Mouse (Mus musculus): ENCODE measurements around the gene Nr1h3.

Nr1h3 gene

DNA sequence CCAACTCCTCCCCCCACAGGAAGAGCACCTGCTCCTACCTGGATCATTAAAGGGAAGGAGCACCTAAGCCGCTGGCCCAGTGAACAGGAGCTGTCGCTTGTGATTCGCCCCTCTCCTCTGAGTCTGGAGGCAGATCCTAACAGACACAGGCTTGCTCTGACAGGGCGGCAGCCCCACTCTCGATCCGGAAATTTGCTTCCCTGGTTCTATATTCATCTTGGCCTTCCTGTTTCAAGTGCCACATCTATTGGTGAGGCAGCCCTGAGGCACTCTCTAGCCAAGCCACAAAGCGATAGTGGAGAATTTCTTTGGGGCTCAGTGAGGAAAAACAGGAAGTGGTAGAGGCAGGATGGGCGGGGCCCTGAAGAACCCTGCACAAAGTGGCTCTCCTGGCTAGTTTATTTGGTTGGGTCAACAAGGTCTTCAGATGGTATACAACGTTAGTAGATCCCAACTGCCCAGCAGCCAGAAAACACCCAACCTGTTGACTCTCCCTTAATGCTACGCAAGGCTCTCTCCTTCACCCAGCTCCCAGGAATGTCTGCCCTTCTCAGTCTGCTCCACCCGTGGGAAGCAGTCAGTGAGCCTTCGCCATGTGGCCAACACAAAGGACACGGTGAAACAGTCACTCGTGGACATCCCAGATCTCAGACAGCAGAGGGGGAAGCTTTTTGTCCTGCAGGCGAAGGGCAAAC is 18.8 kb downstream of the Nr1h3 start, which contains the start of gene Madd:
Gene Madd (minus strand): TSS at position 127 of the 695 bp plus-strand sequence.
- DNase-seq = peak; percentile 31

DNA sequence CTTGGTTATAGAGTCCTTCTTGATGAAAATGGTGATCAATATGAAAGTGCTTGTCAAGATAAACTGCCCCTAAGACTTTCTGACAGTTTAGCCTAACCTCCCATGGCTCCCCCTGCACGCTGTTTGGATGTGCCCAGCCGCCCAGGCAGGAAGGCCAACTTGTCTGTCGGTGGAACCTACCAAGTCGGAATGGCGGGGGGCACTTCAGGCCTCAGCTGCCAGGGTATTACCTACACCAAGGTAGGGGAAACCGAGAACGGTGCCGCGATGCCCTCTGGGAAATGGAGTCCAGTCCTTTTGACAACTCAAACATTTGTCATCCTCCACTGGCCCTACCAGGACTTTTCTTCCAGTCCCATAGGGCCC is 19.5 kb downstream of the Nr1h3 start:
- DNase-seq = peak; percentile 95

DNA sequence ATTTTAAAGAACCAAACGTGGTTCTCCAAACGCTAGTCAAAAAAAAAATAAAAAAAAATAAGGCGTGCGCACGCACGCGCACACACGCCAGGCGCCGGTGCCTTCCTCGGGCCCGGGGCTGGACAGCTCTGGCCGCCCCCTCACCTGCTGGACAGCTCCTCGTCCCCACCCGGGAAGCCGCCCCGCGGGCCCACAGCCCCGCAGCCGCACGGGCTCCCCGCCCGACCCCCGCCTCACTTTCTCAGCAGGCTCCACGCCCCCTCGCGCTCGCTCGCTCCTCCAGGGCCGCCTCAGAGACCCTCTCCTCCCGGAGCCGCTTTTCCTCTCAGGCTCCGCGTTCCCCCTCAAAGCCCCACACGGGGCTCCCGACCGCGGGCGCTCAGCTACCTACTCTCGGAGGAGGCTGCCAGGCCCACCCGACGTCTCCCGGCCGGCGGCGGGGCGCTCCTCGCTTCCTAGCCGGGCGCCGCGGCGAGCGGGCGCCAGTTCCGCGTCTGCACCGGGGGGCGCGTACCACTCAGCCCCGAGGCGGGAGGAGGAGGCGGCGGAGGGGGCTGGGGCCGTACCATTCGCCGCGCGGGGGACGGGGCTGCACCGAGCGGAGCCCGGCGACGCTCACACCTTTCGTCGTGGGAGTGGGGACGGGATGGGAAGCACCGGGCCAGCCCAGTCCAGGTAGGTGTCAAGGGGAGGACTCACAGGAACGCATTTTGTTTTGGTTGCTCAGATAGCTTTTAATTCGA is 20.1 kb downstream of the Nr1h3 start:
- no peak for DNase-seq

DNA sequence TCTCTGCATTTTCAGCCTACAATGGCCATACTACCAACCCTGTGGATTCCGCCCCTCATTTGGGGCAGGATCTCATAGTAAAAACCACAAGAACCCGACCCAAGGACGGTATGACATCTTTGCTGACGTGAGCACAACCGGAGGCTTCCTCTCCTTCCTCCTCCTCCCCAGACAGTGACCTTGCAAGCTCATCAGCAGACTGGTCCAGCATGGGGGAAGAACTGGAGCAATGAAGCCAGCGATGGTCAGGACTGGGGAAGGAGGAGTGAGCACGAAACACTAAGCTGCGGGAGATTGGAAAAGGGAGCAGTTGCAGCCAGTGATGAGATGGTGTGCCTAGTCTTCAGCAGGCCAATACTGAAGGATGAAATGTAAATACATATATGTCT is 20.6 kb downstream of the Nr1h3 start:
- no peak for DNase-seq

DNA sequence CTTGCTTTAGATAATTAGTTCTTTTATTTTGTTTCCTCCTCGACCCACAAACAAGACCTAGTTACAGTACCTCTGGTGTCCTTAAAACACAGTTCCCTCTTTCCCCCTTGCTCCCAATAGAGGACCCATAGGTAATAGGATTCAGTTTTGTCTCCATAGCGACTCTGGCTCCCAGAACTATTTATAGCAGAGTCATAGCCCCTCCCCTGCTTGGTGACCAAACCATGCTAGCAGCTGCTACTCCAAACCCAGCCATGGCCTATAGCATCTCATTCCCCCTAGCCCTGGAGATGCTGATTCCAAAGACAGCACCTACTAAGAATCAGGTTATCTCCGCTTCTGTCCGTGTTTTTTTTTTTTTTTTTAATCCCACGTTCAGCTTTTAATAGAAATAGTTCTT is 21.9 kb downstream of the Nr1h3 start:
- no peak for DNase-seq

DNA sequence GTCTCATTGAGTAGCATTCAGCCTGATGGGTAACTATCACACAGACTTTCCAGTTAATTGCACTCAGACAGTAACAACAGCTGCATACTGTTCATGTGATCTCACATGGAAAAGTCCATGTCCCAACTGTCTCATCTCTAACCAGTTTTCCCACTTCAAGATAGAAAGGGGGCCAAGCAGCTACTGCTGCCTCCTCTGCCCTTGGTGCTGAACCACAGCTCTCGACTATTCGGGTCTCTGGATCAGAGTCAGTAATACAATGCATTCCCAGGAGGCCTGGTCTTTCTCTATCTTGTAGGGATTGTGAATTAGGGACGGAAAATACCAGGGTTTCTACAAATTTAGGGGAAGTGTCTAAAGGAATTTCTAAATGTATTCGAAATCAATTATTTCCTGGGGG is 22.8 kb downstream of the Nr1h3 start:
- no peak for DNase-seq

DNA sequence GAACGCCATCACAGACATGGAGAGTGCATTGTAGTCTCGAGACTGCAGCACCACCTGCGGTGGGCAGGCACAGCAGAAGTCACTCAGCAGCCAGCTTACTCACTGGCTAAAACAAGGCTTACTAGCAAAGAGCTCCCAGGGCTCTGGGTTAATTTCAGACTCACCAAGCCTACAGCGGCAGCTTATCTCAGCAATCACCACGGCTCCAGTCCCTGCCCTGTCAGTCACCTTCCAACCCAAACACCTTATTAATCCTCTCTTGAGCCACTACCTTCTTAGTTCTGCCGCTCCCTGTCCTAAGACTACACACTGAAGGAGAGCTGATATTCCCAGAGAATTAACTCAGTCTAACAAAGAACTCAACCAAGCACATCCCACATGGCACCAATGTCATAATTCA is 26.4 kb downstream of the Nr1h3 start:
- no peak for DNase-seq

DNA sequence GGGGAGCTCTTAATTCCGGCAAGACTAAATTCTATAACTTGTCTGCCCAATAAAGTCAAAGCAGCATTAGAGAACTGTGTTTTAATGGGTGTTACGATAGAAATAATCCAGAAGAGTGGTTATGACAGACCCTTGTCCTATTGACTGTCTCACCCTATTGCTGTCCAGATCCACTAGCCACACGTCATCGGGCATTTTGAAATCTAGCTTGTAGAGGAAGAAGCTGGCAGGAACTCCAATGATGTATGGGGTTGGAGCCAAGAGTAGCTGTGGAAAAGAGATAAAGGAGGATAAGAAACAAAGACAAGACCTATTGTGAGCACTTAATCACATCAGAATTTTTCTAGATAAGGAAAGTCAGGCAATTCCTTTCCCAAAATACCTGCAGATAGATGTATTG is 27.1 kb downstream of the Nr1h3 start:
- DNase-seq = no peak

DNA sequence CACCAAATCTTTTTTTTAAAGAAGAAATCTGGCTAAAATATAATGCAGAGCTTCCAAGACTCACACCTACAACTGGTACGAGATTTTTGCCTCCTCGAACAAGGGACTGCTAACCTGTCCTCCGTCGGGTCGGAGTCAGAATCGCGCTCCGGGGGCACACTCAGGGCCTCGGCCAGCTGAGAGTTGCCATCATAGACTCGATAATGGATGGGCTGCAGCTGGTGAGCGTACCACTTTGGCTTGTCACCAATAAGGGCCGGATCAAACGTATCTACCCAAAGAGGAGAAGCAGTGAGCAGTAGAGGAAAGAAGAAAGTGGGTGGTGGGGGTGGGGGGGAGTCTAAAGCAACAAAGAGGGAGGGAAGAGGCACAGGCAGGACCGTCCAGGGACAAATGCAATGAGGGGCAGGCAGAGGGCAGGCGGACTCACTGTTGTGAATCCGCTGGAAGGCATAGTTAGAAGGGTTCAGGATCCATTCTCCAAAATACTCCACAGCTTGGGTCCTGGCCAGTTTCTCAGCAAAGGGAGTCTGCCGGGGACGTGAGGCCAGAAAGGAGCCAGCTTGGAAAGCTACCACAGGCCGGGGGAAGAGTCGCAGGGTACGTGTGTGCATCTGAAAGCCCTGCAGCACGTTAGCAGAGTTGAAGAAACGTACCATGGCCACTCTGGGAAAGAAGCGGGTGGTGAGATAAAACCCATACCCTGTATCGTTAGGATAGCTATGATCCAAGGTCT is 32.9 kb downstream of the Nr1h3 start:
- DNase-seq = no peak

DNA sequence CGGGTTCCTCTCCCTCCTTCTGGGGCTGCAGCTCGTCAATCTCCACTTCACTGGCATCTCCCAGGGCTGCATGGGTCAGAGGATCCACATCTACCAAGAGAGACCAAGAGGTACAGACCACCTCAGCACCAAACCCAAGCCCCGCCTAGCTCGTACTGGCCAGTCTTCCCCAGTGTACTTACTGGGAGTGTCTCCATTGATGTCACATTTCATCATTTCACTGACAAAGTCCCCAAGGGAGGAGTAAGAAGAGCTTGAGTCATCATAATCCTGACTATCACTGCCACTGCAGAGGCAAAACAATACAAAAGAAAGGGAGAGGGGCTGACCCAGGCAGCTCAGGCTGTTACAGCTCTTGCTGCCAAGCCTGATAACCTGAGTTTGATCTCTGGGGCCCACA is 35.0 kb downstream of the Nr1h3 start:
- no peak for DNase-seq

DNA sequence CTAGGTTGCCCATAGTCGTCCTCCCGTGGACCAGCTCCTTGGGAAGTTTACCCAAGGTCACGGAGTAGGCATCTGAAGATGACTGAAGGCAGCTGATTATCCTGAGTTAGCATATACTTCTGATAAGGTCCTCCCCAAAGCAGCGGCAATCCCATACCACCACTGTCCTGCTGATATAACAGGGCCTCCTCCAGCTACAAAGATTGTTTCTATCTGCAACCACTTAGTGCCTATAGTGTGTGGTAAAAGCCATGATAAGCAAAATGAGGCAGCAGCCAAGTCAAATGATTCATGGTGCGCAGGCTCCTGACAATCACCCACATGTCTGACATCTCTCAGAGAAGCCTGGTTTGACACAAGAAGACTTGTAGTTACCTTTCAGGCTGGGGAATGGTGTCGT is 37.6 kb downstream of the Nr1h3 start:
- no peak for DNase-seq

DNA sequence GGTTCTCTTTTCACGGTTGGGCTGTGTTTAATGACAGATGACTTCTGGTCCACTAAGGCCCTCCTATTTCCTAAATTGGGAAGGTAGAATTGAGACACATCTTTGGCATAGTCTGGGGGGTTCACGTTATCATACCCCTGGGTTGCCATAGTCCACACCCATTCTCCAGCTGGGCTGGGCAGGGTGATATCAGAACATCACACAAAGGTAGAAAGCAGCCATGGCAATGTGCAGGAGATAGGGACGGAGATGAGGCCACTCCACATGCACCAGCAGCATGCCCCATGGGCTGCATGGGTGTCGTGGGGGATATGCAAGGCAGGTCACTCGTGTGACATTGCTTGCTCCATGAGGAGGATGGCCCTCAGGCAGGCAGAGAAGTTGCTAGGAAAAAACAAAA is 39.1 kb downstream of the Nr1h3 start:
- DNase-seq = no peak

DNA sequence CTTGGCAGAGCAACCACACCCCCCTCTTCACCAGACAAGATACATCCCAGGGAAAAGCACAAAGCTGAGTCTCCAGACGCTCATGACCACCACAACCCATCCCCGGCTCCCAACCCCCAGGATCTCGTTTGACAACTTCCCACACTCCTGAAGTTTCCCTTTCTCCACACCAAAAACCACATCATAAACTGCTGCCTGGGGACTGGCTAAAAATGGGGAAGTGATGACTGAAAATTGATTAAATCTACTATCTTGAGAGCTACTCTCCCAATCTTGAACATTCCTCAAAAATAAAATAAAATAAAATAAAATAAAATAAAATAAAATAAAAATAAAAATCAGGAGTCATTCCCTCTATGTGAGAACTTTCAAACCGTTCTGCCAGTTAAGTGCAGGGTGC is 39.7 kb downstream of the Nr1h3 start:
- DNase-seq = no peak

DNA sequence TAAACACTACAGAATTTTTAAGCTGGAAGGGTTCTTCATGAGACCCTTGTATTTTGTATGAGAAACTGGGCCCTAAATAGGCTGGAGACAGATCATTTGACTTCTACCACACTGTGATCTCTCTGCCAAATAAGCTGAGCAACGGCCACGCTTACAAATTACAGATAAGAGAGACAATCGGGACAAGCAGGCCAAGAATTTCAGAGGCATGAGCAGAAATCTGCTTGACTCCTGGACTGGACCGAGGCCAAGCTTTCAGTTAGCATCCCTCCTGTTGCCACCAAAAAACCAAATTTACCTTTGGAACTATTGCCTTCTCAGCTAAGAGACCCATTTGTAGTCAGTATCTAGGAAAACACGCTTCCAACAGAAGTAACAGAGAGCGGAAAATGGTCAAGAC is 42.0 kb downstream of the Nr1h3 start:
- peak; percentile 10 for DNase-seq

DNA sequence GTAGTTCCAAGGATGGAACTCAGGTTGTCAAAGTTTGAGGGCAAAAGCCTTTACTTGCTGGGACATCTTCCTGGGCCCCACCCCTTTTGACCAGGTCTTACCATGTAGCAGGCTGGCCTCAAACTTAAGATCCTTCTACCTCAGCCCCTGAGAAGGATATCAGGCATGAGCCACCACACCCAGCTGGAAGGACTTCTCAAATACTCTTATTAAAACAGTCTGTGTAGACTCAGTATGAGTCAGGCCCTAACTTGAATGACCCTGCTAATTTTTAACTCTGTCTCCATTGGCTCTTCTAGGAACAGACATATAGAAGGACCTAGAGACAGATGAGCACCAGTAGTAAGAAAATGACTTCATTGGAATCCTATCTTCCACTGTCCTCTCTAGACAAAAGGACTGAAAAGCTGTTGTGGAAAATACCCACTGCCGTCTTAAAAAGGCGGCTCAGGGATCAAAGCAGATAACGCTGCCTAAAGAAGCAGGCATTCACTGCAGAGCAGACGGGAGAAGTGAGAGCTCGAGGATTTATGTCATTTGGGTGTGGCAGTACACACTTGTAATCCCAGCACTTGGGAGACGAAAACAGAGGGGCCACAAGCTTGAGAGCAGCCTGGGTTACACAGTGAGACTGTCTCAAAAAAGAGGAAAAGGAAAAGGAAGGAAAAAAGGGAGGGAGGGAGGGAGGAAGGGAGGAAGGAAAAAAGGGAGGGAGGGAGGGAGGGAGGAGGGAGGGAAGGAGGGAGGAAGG is 45.5 kb downstream of the Nr1h3 start:
- DNase-seq = no peak

DNA sequence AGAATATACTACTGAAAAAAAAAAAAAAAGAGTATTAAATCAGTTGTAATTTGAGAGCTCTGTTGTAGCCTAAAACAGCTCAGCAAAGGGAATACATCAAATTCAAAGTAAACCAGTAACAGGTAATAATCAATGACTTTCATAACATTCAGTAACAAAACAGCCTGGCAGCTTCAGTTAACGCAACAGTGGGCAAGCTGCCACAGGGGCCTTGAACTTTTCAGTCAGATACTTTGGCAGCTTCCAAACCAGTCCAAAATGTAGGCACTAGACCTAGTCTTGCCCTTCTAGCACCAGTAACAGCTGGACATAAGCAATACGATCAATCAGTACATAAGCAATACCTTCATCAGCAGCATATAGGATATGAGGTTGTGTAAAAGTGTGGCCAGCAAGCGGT is 48.5 kb downstream of the Nr1h3 start:
- no peak for DNase-seq

DNA sequence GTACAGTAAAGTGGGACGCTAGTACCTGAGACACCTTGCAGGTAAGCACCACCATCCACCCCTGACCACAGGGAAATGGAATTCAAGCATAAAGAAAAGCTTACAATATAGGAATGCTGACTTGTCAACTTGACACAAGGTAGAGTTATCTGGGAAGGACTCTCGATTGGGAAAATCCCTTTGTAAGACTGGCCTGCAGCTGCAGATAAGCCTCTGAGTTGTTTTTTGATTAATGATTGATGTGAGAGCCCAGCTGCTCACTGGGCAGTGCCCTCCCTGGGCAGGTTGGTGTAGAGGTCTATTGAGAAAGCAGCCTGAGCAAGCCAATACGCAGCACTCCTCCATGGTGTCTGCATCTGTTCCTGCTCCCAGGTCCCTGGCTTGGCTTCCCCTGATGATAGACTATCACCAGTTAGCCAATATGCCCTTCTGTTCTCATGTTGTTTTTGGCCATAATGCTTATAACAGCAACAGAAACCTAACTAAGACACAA is 49.7 kb downstream of the Nr1h3 start:
- no peak for DNase-seq

DNA sequence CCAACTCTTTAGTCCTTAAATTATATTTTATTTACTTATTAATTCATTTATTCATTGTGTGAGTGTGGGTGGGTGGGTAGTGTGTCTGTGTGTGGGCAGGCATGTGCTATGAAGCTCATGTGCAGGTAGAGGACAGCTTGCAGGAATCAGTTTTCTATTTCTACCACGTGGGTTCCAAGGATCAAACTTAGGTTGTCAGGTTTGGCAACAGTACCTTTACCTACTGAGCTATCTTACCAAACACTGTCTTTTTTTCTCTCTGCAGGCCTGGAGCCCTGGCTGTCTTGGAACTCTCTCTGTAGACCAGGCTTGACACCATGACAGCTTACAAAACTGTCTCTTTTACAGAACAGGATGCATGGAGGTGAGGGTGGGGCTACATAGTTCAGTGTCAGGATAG is 51.3 kb downstream of the Nr1h3 start:
- no peak for DNase-seq

DNA sequence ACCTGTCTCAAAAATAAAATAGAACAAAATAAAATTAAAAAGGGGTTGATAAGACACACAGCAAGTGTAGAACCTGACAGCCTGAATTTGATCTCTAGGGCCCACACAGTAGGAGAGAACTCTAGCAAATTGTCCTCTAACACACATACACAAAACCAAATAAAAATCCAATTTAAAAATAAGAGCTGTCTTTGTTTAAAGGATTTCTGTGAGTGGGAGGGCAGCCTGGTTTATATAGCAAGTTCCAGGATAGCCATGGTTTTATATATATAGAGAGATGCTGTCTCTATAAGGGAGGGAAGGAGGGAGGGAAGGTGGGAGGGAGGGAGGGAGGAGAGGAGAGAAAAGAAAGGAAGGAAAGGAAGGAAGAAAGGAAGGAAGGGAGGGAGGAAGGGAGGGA is 54.5 kb downstream of the Nr1h3 start:
- no peak for DNase-seq

DNA sequence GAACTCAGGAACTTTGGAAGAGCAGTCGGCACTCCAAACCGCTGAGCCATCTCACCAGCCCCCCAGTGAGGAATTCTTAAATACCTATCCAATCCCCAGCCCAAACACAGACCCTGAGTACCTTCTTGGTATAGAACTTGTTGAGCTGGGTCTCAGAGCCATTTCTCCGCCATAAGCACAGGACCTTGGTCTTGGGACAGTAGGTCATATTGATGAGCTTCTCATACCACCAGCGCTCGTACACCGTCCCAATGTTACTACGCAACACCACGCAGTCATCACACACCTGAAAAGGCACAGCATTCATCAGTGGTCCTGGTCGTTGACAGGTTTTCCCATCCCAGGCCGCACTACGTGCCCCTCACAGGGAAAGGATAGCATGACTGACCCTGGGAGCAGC is 59.2 kb downstream of the Nr1h3 start:
- DNase-seq = no peak

DNA sequence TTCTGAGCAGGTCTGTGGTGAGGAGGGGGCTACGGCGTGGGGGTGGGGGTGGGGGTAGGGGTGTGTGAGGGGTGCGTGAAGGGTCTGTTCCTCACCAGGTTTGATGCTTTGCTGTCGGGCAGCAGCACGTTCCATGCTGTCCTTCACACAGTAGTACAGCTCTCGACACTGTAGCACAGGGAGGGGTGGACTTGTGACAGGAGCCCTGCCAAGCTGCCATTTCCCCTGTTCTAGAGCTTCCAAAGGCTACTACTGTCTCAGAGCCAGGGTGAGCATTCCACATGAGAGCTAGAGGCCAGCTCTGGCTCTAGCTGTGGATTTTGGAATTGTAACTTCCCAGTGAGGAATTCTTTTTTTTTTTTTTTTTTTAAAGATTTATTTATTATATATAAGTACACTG is 59.7 kb downstream of the Nr1h3 start:
- no peak for DNase-seq

DNA sequence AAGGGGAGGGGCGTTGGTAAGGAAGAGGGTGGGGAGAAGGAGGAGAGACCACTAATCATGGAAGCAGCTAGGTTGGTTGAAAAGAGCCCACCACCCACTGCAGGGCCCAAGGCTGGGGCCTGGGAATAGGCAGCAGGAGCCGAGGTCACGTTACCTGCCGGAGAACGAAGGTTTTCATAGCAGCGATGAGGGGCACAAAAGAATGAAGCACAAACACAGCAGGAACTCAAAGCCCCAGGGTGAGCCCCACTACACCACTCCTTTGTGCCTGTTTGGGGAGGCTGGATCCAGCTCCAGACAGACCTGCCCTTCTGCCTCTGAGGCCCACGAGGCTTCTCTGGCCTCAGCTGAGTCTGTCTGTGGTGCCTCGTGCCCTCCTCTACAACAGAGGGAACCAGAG is 62.9 kb downstream of the Nr1h3 start:
- DNase-seq = no peak

DNA sequence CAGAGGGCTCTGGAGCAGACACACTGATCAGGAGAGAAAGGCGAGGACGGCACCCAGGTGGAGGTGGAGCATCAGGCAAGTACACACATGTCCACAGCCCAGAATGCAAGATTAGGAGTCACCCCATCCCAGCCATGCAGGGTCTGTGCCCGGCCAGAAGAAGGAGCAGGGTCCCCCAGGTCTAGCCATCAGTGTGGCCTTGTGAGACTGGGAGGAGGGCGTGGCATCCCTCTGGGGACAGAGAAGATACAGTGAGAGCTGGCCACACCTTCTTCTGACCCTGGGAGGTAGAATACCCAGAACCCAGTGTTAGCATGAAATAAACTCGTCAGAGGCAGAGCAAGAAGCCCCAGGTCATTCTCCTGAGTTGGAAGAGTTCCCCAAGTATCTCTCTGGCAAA is 63.3 kb downstream of the Nr1h3 start:
- no peak for DNase-seq

All from kidney, adult 18-20 months (tissue).